Mouse (Mus musculus): Measurements from ENCODE around the gene Otud7b.

GRCm38 (mm10) chr3:96160803-96161516 is 56.6 kb downstream of the Otud7b start:
- TF ChIP-seq POLR2A (IDR thresholded peaks at IDR 0.05; ENCODE audit: insufficient read depth, low read length) (no peak), CTCF (IDR thresholded peaks at IDR 0.05; ENCODE audit: low read depth, low read length) (no peak), EP300 (IDR thresholded peaks at IDR 0.05; ENCODE audit: insufficient read depth, low read depth, low read length) (peak; percentile 12; the same call in 1 of the 2 replicates)
